Mouse (Mus musculus): ENCODE measurements at regions not wholly inside any gene's neighbourhood (a gene's known extent, or its start where the extent isn't known, plus 50 kb on each side); places are given as distances from the start of the nearest gene placed in this dataset.

DNA sequence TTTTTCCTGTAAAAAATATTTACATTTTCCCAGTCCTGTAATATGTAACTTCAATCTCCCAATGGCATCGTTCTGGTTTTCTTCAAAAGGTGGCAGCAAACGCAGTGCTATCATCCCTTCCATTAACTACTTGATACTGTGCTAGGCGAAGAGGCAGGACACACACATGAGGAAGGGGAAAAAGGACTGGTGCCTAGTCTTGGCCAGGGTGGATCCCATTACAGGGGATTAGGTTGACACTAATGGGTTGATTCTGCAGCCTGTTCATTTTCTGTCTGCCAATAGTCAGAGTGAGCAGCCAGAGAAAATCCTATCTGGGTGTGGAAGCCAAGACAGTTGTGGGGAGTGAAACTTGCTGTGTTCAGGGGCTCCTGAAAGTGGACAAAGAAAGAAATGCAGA, 392.7 kb upstream of the Adgrl3 start:
- H3K4me3 ChIP-seq (replicated peaks; ENCODE audit: low read depth, low read length) = no peak overlapping the region
- ATAC-seq (replicated peaks; ENCODE audit: low FRiP score, low read depth) (no peak), DNase-seq (ENCODE audit: low spot score) (no peak)
- H3K27me3 ChIP-seq (ENCODE audit: insufficient read depth, low read length) = no peaks in the 10 kb centered on the region
- no peak for TF ChIP-seq CTCF (IDR thresholded peaks at IDR 0.05; ENCODE audit: low read depth)
- WGBS = 76% methylated on average over 3 of the region's 3 CpGs
- H3K9ac ChIP-seq (ENCODE audit: low read depth, low read length) = no peak overlapping the region
- H3K4me2 ChIP-seq (ENCODE audit: low read length) = no peak overlapping the region
- no peak overlapping the region for H3K27ac ChIP-seq
- no peaks in the 10 kb centered on the region for H3K4me1 ChIP-seq (replicated peaks; ENCODE audit: insufficient read depth, low read length)
- H3K9me3 ChIP-seq (replicated peaks; ENCODE audit: low read length) = no peaks in the 10 kb centered on the region
- no peaks in the 10 kb centered on the region for H3K36me3 ChIP-seq (ENCODE audit: insufficient read depth, low read length)

DNA sequence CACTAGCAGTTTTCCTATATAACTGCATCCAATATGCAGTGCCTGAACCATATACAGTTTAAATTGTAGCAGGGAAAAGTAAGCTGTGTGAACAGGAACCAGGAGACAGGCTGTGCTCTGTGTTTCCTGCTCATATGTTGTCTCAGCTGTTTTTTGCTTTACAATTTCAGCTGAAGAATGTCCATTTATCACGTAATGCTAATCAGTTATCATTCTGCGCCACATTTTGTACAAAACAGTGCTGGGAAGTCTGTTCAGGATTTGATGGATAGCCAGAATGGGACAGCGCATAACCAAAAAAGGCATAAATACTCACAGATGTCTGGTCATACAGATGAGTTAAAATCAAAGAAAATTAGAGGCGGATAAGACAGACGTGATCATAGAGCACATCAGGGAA, 360.9 kb upstream of the Adgrl3 start:
- H3K4me3 ChIP-seq (replicated peaks; ENCODE audit: low read depth, low read length) = no peak overlapping the region
- no peak overlapping the region for H3K9ac ChIP-seq (ENCODE audit: low read depth, low read length)
- no peak for ATAC-seq (replicated peaks; ENCODE audit: low FRiP score, low read depth)
- no peaks in the 10 kb centered on the region for H3K4me1 ChIP-seq (replicated peaks; ENCODE audit: insufficient read depth, low read length)
- no peaks in the 10 kb centered on the region for H3K36me3 ChIP-seq (ENCODE audit: insufficient read depth, low read length)
- 61% methylated on average over 5 of the region's 5 CpGs for WGBS
- H3K9me3 ChIP-seq (replicated peaks; ENCODE audit: low read length) = no peaks in the 10 kb centered on the region
- H3K4me2 ChIP-seq (ENCODE audit: low read length) = no peak overlapping the region
- no peak overlapping the region for H3K27ac ChIP-seq
- DNase-seq (ENCODE audit: low spot score) = peak; percentile 31
- no peaks in the 10 kb centered on the region for H3K27me3 ChIP-seq (ENCODE audit: insufficient read depth, low read length)
- TF ChIP-seq CTCF (IDR thresholded peaks at IDR 0.05; ENCODE audit: low read depth) = no peak

DNA sequence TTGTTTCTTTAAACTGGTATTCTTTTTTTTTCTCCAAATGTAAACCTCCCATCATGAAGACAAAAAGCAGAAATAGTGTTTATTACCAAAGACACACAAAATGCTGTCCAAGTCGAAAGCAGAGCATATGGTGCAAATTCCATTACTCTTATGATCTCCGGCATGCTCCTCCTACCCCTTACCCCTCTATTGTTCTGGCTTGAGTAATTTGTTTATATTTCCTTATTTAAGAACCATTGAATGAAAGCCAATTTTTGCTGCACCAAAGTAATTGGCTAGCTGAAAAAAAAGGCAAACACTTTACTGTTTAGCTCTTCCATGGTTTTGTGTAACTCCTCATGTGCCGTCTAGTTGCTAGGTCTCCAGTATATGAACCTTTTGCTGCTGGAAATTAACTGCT, 360.4 kb upstream of the Adgrl3 start:
- no peak overlapping the region for H3K9ac ChIP-seq (ENCODE audit: low read depth, low read length)
- ATAC-seq (replicated peaks; ENCODE audit: low FRiP score, low read depth) (no peak), DNase-seq (ENCODE audit: low spot score) (peak; percentile 50)
- no peaks in the 10 kb centered on the region for H3K36me3 ChIP-seq (ENCODE audit: insufficient read depth, low read length)
- TF ChIP-seq CTCF (IDR thresholded peaks at IDR 0.05; ENCODE audit: low read depth) = no peak
- H3K9me3 ChIP-seq (replicated peaks; ENCODE audit: low read length) = no peaks in the 10 kb centered on the region
- H3K4me1 ChIP-seq (replicated peaks; ENCODE audit: insufficient read depth, low read length) = no peaks in the 10 kb centered on the region
- no peak overlapping the region for H3K27ac ChIP-seq
- H3K4me3 ChIP-seq (replicated peaks; ENCODE audit: low read depth, low read length) = no peak overlapping the region
- H3K27me3 ChIP-seq (ENCODE audit: insufficient read depth, low read length) = no peaks in the 10 kb centered on the region
- no peak overlapping the region for H3K4me2 ChIP-seq (ENCODE audit: low read length)
- WGBS = 55% methylated on average over 3 of the region's 3 CpGs

DNA sequence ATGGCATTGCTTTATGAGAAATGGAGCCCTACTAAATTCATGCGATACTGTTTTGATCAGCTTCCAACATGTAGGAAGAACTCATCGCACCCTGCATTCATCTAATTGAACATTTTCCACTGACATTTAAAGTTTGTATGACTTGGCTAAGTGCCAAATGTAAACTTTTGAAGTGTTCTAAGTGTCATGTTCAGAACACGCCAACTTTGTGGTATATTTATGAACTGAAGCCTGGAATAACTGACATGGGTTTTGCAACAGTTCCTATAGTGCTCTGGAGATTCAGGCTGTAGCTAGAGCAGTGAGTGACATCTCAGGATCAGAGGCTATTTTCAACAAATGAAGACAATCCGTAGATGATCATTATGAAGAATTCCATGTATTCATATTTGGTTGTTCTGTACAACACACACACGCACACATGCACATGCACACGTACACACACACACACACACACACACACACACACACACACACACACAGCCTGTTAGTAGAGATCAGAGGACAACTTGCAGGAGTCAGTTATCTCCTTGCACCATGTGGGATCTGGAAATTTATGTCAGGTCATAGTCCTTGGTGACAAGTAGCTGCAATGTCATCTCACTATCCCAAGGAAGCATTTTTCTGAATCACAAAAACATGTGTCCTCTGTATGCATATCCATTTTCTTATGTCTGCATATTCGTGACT, 349.5 kb upstream of the Adgrl3 start:
- no peaks in the 10 kb centered on the region for H3K36me3 ChIP-seq (ENCODE audit: insufficient read depth, low read length)
- no peaks in the 10 kb centered on the region for H3K27me3 ChIP-seq (ENCODE audit: insufficient read depth, low read length)
- H3K9me3 ChIP-seq (replicated peaks; ENCODE audit: low read length) = no peaks in the 10 kb centered on the region
- ATAC-seq (replicated peaks; ENCODE audit: low FRiP score, low read depth) (no peak), DNase-seq (ENCODE audit: low spot score) (peak; percentile 8)
- H3K4me3 ChIP-seq (replicated peaks; ENCODE audit: low read depth, low read length) = no peak overlapping the region
- no peak for TF ChIP-seq CTCF (IDR thresholded peaks at IDR 0.05; ENCODE audit: low read depth)
- H3K27ac ChIP-seq = no peak overlapping the region
- H3K4me2 ChIP-seq (ENCODE audit: low read length) = no peak overlapping the region
- 61% methylated on average over 7 of the region's 7 CpGs for WGBS
- H3K4me1 ChIP-seq (replicated peaks; ENCODE audit: insufficient read depth, low read length) = no peaks in the 10 kb centered on the region
- no peak overlapping the region for H3K9ac ChIP-seq (ENCODE audit: low read depth, low read length)

DNA sequence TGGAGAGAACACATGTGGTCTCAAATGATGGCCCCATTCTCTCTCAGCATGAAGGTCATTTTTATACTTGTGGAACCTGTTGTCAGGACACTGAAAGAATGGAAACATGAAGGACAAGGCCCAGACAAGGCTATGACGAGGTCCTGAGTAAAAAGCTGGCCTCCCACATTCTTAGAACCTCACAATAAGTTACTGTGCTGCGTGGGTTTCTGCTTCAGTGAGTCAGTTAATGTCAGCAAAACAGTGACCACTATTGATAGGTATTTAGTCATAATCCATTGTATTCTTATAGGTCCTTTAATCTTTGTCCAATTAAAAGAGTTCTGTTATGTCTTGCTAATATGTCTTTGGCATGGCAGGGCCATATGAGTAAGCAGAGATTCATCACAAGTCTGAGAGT, 336.5 kb upstream of the Adgrl3 start:
- WGBS = 53% methylated on average over 2 of the region's 2 CpGs
- H3K9ac ChIP-seq (ENCODE audit: low read depth, low read length) = no peak overlapping the region
- ATAC-seq (replicated peaks; ENCODE audit: low FRiP score, low read depth) (no peak), DNase-seq (ENCODE audit: low spot score) (no peak)
- no peak overlapping the region for H3K4me3 ChIP-seq (replicated peaks; ENCODE audit: low read depth, low read length)
- no peaks in the 10 kb centered on the region for H3K4me1 ChIP-seq (replicated peaks; ENCODE audit: insufficient read depth, low read length)
- H3K27me3 ChIP-seq (ENCODE audit: insufficient read depth, low read length) = no peaks in the 10 kb centered on the region
- no peak overlapping the region for H3K4me2 ChIP-seq (ENCODE audit: low read length)
- TF ChIP-seq CTCF (IDR thresholded peaks at IDR 0.05; ENCODE audit: low read depth) = no peak
- H3K9me3 ChIP-seq (replicated peaks; ENCODE audit: low read length) = no peaks in the 10 kb centered on the region
- no peak overlapping the region for H3K27ac ChIP-seq
- no peaks in the 10 kb centered on the region for H3K36me3 ChIP-seq (ENCODE audit: insufficient read depth, low read length)

DNA sequence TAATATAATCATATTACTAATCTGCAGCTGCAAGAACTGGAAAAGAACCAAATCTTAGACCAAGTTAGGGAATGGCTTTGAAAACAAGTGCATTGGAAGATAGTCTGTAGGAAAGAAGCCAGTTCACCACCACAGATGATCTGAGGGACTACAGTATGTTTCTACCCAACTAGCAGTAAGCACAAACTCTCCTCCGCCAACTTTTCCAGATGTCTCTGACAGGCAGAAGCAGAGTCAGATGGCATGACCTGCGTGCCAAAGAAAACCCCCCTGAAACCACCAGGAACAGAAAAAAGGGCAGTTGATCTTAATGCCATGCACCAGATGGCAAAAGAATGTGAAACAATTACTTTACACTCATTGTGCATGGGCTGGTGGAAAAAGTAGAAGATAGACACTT, 319.1 kb upstream of the Adgrl3 start:
- Histone ChIP-seq H3K4me2 (ENCODE audit: low read length) (no peak overlapping the region), H3K36me3 (ENCODE audit: insufficient read depth, low read length) (no peaks in the 10 kb centered on the region), H3K27ac (no peak overlapping the region), H3K9ac (ENCODE audit: low read depth, low read length) (no peak overlapping the region), H3K4me1 (replicated peaks; ENCODE audit: insufficient read depth, low read length) (no peaks in the 10 kb centered on the region), H3K4me3 (replicated peaks; ENCODE audit: low read depth, low read length) (no peak overlapping the region), H3K9me3 (replicated peaks; ENCODE audit: low read length) (no peaks in the 10 kb centered on the region), H3K27me3 (ENCODE audit: insufficient read depth, low read length) (no peaks in the 10 kb centered on the region)
- ATAC-seq (replicated peaks; ENCODE audit: low FRiP score, low read depth) (no peak), DNase-seq (ENCODE audit: low spot score) (no peak)
- 91% methylated on average over 2 of the region's 2 CpGs for WGBS
- TF ChIP-seq CTCF (IDR thresholded peaks at IDR 0.05; ENCODE audit: low read depth) = no peak

DNA sequence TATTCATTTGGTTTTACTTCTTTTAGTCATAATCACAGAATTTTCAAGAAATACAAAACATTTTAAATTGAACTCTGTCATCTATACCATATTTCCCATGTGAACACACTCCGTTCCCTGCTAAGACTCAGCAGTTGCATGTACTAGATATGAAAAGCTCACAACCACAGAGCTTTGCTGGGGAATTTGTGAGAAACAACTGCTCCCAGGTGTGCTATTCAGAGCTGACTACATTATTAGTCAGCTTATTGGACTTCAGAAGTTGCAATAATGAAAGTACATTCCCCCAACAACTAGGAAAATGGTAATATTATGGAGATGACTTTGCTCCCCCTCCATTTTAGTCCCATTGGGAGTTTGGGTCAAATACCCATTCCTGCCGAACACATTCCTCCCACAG, 315.2 kb upstream of the Adgrl3 start:
- WGBS = 61% methylated on average over 2 of the region's 2 CpGs
- H3K4me2 ChIP-seq (ENCODE audit: low read length) = no peak overlapping the region
- H3K27me3 ChIP-seq (ENCODE audit: insufficient read depth, low read length) = no peaks in the 10 kb centered on the region
- no peak overlapping the region for H3K9ac ChIP-seq (ENCODE audit: low read depth, low read length)
- no peak overlapping the region for H3K27ac ChIP-seq
- no peak for TF ChIP-seq CTCF (IDR thresholded peaks at IDR 0.05; ENCODE audit: low read depth)
- H3K4me1 ChIP-seq (replicated peaks; ENCODE audit: insufficient read depth, low read length) = no peaks in the 10 kb centered on the region
- H3K4me3 ChIP-seq (replicated peaks; ENCODE audit: low read depth, low read length) = no peak overlapping the region
- no peak for DNase-seq (ENCODE audit: low spot score)
- no peaks in the 10 kb centered on the region for H3K9me3 ChIP-seq (replicated peaks; ENCODE audit: low read length)
- no peaks in the 10 kb centered on the region for H3K36me3 ChIP-seq (ENCODE audit: insufficient read depth, low read length)
- ATAC-seq (replicated peaks; ENCODE audit: low FRiP score, low read depth) = no peak
